In genomic region chr2:131491707-131492595, GRCm38 (mm10) we compare ENCODE assay signal across 8 mouse cellular contexts. TPM values are rescaled to one million over a fixed set of nuclear protein-coding genes. Genes with fewer than 3 reads are reported as not detected.
A peak's percentile ranks its signal among the peaks of the same experiment; 100 is the strongest.
DNase-seq lines count a peak whose midpoint lies in the region; ATAC-seq and TF ChIP-seq lines count a peak whose summit lies in the region.

No protein-coding gene starts in this region.

- no peaks in the 10 kb centered on the region; the same call in 1 of the 2 replicates for H3K4me1 ChIP-seq in hindbrain, postnatal 0 days (ENCODE audit: insufficient read depth, low read length)
- H3K4me1 ChIP-seq in midbrain, embryonic 10.5 days = peaks cover 25% of the 10 kb centered on the region

- peak overlapping the region; percentile 96 for H3K4me2 ChIP-seq in hindbrain, postnatal 0 days (ENCODE audit: low read depth, low read length)

- ATAC-seq in hindbrain, postnatal 0 days = peak; percentile 89

- H3K27ac ChIP-seq in hindbrain, postnatal 0 days = peak overlapping the region; percentile 87
- peak overlapping the region; percentile 94 for H3K27ac ChIP-seq in midbrain, embryonic 10.5 days (replicated peaks)

- H3K9ac ChIP-seq in hindbrain, postnatal 0 days (replicated peaks; ENCODE audit: low read length) = peak overlapping the region; percentile 94

- H3K27me3 ChIP-seq in hindbrain, postnatal 0 days (ENCODE audit: insufficient read depth, low read length) = no peaks in the 10 kb centered on the region
- peaks cover 33% of the 10 kb centered on the region for H3K27me3 ChIP-seq in midbrain, embryonic 10.5 days (ENCODE audit: low read depth, poor library complexity, severe bottlenecking)

- no peaks in the 10 kb centered on the region for H3K36me3 ChIP-seq in hindbrain, postnatal 0 days (ENCODE audit: insufficient read depth, low read length)
- H3K36me3 ChIP-seq in midbrain, embryonic 10.5 days = no peaks in the 10 kb centered on the region

- peak; percentile 94 to 96 for DNase-seq in adrenal gland, adult (ENCODE audit: inconsistent age in 2 of 2, low spot score in 1 of 2)
- DNase-seq in cerebellum, postnatal 4 days (ENCODE audit: low spot score in 2 of 2) = peak; percentile 66 to 74
- peak; percentile 78 to 81 for DNase-seq in gastrocnemius, adult 8-10 months (ENCODE audit: low spot score in 2 of 2)
- peak; percentile 87 for DNase-seq in hindbrain, postnatal 0 days (ENCODE audit: low spot score)
- DNase-seq in left cerebral cortex, postnatal 4 days = peak; percentile 78
- DNase-seq in midbrain, embryonic 10.5 days (ENCODE audit: low spot score) = peak; percentile 78
- peak; percentile 77 for DNase-seq in right cerebral cortex, postnatal 4 days
- DNase-seq in yolk sac, embryonic 10.5 days (ENCODE audit: low spot score) = peak; percentile 84

- no peaks in the 10 kb centered on the region for H3K9me3 ChIP-seq in hindbrain, postnatal 0 days (ENCODE audit: low read length)
- H3K9me3 ChIP-seq in midbrain, embryonic 10.5 days (replicated peaks) = no peaks in the 10 kb centered on the region

- intact Hi-C loops in left cerebral cortex, postnatal 4 days (cut with DNase I) = loop anchor here (10.0 kb wide), 1 partner anchor 227 kb away; the partner anchor contains the start of gene Pank2

- under 1% methylated on average over 78 of the region's 102 CpGs for WGBS in hindbrain, postnatal 0 days
- under 1% methylated on average over 82 of the region's 102 CpGs for WGBS in midbrain, embryonic 10.5 days

- peak overlapping the region; percentile 84 for H3K4me3 ChIP-seq in hindbrain, postnatal 0 days (ENCODE audit: low read length)
- H3K4me3 ChIP-seq in midbrain, embryonic 10.5 days = peak overlapping the region; percentile 91

- TF ChIP-seq CTCF in hindbrain, postnatal 0 days (IDR thresholded peaks at IDR 0.05; ENCODE audit: low read depth) = no peak

RNA-seq across cellular contexts. Expression of gene Smox, which starts 0.7 kb away (rescaled TPM):
- 100 to 1,000 TPM in 2 of 4 experiments, 10 to 100 TPM in 2; 76.7 to 289 (median 163) TPM for total RNA-seq in gastrocnemius, adult 8-10 months (2022)
- 214 and 230 TPM in 2 replicates for total RNA-seq in hindbrain, postnatal 0 days (2014; rRNA removed)
- polyA plus RNA-seq in hindbrain, postnatal 0 days (2015; fragmentation: Nextera tagmentation; extraction: Ambion mirVana) = 94.2 and 103 TPM in 2 replicates
- total RNA-seq in left cerebral cortex, postnatal 4 days (2021) = 10 to 100 TPM; 48.4 to 52.8 TPM
- polyA plus RNA-seq in midbrain, embryonic 10.5 days (2016; fragmentation: Nextera tagmentation; extraction: Ambion mirVana) = 29.5 and 37.2 TPM in 2 replicates

Comparison
In these comparisons a context has a peak if more than half of its experiments do, and no peak if none do; other contexts are left out.
1. Peak in every context shown above with its lines: DNase-seq, ATAC-seq, H3K4me3 ChIP-seq and H3K27ac ChIP-seq.